Mouse (Mus musculus) heart, embryonic 12.5 days (tissue): ENCODE data around the gene Fry. TPM values are rescaled to one million over a fixed set of nuclear protein-coding genes. Genes with fewer than 3 reads are reported as not detected.

Experiments used
- ATAC-seq: fragments of 200-750 bp; cut with Nextera tagmentation; 2 replicates; pipeline ENCODE4 v1.8.0; 2017; ENCODE audit warnings: moderate TSS enrichment, moderate library complexity; ENCODE audit not compliant: insufficient number of reproducible peaks, low FRiP score
- H3K27ac ChIP-seq: fragments of 300-500 bp; sonication (generic); 2 replicates; pipeline ENCODE4 v1.5.1; 2016; ENCODE audit warnings: mild to moderate bottlenecking, moderate library complexity; ENCODE audit not compliant: poor library complexity, severe bottlenecking
- H3K27me3 ChIP-seq: fragments of 300-500 bp; sonication (generic); replicated peaks from 2 replicates; pipeline ENCODE4 v1.6.1; 2016; ENCODE audit warnings: mild to moderate bottlenecking, moderate library complexity
- H3K36me3 ChIP-seq: fragments of 300-500 bp; sonication (generic); 2 replicates; pipeline ENCODE4 v1.6.1; 2016; ENCODE audit warnings: mild to moderate bottlenecking, moderate library complexity
- H3K4me1 ChIP-seq: fragments of 300-500 bp; sonication (generic); replicated peaks from 2 replicates; pipeline ENCODE4 v1.6.1; 2016; ENCODE audit warnings: mild to moderate bottlenecking
- H3K4me2 ChIP-seq: fragments of 300-500 bp; sonication (generic); 2 replicates; pipeline ENCODE4 v1.6.1; 2016; ENCODE audit warnings: mild to moderate bottlenecking, moderate library complexity
- H3K4me3 ChIP-seq: fragments of 300-500 bp; sonication (generic); 2 replicates; pipeline ENCODE4 v1.5.1; 2016; ENCODE audit warnings: mild to moderate bottlenecking
- H3K9ac ChIP-seq: fragments of 300-500 bp; sonication (generic); 2 replicates; pipeline ENCODE4 v1.6.1; 2016; ENCODE audit warnings: mild to moderate bottlenecking, moderate library complexity
- H3K9me3 ChIP-seq: fragments of 300-500 bp; sonication (generic); replicated peaks from 2 replicates; pipeline ENCODE4 v1.6.1; 2016; ENCODE audit warnings: mild to moderate bottlenecking, moderate library complexity
- WGBS: fragments of 180-500 bp; shearing (Covaris S2); methylation state at CpG from one replicate; pipeline ENCODE4 v1.1.7; 2016; 5-methylcytosine and 5-hydroxymethylcytosine counted together
- polyA plus RNA-seq: library from polyadenylated mRNA; unstranded; fragments of >200 nt; fragmentation: Nextera tagmentation; extraction: Ambion mirVana; gene quantifications from 2 replicates; pipeline ENCODE4 v1.2.1, GENCODE M21; 2016

The Fry gene
- polyA plus RNA-seq, 1 experiment from 2014 or later: 30.6 TPM

DNA sequence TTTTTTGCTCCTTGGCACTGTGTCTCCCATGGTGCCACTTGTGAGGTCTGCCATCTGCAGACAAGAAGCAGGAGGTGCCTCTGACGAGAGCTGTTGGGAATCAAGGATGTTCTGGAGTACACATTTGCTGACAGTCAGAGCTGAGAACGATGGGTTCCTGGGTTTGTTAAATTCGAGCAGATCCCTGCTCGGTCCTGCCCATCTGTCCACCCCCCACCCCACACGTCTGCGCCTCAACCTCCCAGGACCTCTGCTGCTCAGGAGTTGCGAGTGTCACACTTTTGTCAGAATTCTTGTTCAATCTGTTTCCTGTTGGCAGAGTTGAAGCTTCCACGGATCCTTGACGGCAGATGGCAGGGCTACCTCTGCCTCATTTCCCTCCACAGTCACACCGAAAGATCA, 34.4 kb downstream of the Fry start:
- no peak for ATAC-seq
- Histone ChIP-seq H3K9ac (no peak overlapping the region), H3K4me2 (no peak overlapping the region), H3K9me3 (peaks cover 4% of the 10 kb centered on the region; the same call in 1 of the 2 replicates), H3K4me3 (no peak overlapping the region), H3K27me3 (no peaks in the 10 kb centered on the region), H3K36me3 (no peaks in the 10 kb centered on the region), H3K27ac (no peak overlapping the region), H3K4me1 (peaks cover 31% of the 10 kb centered on the region)
- WGBS: 63% methylated on average over 10 of the region's 10 CpGs

DNA sequence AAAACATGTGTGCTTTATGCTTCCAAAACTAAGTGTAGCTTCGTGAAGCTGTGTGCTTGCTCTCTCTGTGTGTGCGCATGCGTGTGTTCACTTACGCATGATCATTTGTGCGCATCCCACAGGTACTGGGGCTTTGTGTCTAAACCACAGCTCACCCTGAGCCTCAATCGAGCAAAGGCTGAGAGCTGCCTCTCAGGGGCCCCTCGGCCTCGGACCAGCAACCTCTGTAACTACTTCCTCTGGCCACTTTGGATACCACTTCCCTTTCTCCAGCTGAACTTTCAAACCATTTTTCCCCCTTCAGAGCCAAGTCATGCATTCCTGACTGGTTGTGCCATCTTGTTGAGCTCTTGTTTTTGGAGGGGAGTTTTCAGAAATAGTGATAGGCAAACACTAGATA, 36.9 kb downstream of the Fry start:
- H3K9ac ChIP-seq: no peak overlapping the region
- WGBS: 82% methylated on average over 8 of the region's 8 CpGs
- H3K27me3 ChIP-seq: no peaks in the 10 kb centered on the region
- H3K9me3 ChIP-seq: no peaks in the 10 kb centered on the region
- no peaks in the 10 kb centered on the region for H3K36me3 ChIP-seq
- no peak overlapping the region for H3K4me2 ChIP-seq
- no peak for ATAC-seq
- H3K4me3 ChIP-seq: no peak overlapping the region
- peaks cover 23% of the 10 kb centered on the region for H3K4me1 ChIP-seq
- H3K27ac ChIP-seq: no peak overlapping the region

DNA sequence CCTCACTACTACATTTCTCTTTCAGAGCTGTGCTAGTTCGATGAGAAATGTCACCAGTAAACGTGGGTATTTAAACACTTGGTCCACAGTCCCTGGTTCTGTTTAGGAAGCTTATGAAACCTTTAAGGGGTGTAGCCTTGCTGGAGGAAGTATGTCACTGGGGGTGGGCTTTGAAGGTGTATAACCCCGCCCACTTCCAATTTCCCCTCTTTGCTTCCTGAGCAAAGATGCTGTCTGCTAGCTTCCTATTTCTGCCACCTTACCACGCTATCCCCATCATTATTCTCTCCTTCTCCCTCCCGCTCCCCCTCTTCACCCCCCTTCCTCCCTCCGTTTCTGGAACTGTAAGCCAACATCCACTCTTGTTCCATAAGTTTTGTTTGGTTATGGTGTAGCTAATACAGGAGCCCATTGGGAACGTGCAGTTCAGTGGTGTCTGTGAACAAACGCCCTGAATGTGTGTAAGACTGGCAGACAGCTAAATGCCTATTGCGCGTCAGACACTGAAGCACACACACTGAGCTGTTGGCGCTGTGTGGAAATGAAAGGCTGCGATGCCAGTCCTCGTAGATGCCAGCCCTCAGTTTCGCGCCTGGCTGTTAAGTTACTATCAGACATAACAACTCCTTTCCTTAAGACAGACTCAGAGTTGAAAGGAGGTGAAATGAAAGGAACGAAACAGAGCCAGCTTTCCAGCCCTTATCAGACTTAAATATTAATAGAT, 37.8 kb downstream of the Fry start:
- 79% methylated on average over 16 of the region's 16 CpGs for WGBS
- Histone ChIP-seq H3K27ac (no peak overlapping the region), H3K4me1 (peaks cover 23% of the 10 kb centered on the region), H3K36me3 (no peaks in the 10 kb centered on the region), H3K4me3 (no peak overlapping the region), H3K9ac (no peak overlapping the region), H3K4me2 (no peak overlapping the region), H3K27me3 (no peaks in the 10 kb centered on the region), H3K9me3 (no peaks in the 10 kb centered on the region)
- no peak for ATAC-seq

DNA sequence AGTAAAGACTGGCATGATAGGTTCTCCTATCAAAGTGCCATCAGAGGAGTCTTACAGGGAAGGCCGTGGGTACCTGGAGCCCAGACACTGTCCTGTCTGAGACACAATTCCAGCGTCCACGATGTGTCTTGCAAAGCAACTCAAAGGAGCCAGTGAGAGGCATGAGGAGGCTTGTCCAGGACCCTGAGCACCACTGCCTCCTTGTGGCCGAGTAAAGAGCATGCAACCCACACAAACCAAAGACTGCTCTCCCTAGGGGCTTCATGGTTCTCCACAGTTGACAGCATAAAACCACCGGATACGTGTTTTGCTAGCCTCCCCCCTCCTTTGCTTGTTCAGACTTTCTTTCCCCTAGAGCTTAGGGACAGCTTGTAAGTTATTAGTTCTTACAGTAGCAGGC, 39.2 kb downstream of the Fry start:
- H3K9me3 ChIP-seq: no peaks in the 10 kb centered on the region
- H3K4me2 ChIP-seq: no peak overlapping the region
- no peak overlapping the region for H3K4me3 ChIP-seq
- WGBS: 30% methylated on average over 6 of the region's 6 CpGs
- H3K4me1 ChIP-seq: peaks cover 17% of the 10 kb centered on the region
- no peaks in the 10 kb centered on the region for H3K36me3 ChIP-seq
- no peak for ATAC-seq
- no peaks in the 10 kb centered on the region for H3K27me3 ChIP-seq
- no peak overlapping the region for H3K9ac ChIP-seq
- no peak overlapping the region for H3K27ac ChIP-seq

DNA sequence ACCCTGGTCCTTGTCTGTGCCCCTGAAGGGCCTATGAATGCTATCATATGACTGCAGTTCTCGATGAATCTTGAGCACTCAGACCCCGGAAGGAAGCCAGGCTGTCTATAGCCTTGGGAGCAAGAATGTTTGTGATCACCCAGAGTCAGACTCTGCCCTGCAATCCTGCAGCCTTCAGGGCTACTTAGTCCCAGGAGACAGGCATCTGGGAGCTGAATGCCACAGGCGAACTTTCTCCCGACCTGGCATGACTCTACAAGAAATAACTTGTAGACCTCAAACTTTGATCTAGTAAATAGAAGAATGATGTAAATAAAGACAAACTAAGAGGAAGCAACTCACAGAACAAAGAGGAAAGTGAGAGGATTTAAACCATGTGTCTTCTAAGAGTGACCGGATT, 40.7 kb downstream of the Fry start:
- no peak overlapping the region for H3K27ac ChIP-seq
- no peak for ATAC-seq
- no peaks in the 10 kb centered on the region for H3K9me3 ChIP-seq
- WGBS: 59% methylated on average over 5 of the region's 5 CpGs
- H3K27me3 ChIP-seq: no peaks in the 10 kb centered on the region
- no peaks in the 10 kb centered on the region for H3K36me3 ChIP-seq
- no peak overlapping the region for H3K9ac ChIP-seq
- H3K4me3 ChIP-seq: no peak overlapping the region
- peaks cover 17% of the 10 kb centered on the region for H3K4me1 ChIP-seq
- H3K4me2 ChIP-seq: no peak overlapping the region

DNA sequence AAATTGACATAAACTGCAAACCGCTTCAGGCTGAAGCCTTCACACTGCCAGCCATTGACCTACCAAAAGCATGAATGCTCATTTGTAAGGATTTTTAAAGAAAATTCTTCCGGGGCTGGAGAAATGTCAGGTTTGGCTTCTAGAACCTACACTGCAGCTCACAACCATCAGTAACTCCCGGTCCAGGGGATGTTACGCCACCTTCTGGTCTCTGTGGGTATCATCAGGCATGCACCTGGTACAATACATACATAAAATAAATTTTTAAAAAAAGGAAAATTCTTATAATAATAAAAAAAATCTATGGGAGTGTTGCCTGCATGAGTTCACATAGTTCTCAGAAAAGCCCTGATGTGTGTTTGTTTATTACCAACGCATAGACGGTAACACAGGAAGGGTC, 42.7 kb downstream of the Fry start:
- Histone ChIP-seq H3K9ac (no peak overlapping the region), H3K4me1 (peaks cover 6% of the 10 kb centered on the region), H3K4me2 (no peak overlapping the region), H3K9me3 (no peaks in the 10 kb centered on the region), H3K36me3 (no peaks in the 10 kb centered on the region), H3K27me3 (no peaks in the 10 kb centered on the region), H3K27ac (no peak overlapping the region), H3K4me3 (no peak overlapping the region)
- ATAC-seq: no peak
- WGBS: 81% methylated on average over 6 of the region's 6 CpGs

DNA sequence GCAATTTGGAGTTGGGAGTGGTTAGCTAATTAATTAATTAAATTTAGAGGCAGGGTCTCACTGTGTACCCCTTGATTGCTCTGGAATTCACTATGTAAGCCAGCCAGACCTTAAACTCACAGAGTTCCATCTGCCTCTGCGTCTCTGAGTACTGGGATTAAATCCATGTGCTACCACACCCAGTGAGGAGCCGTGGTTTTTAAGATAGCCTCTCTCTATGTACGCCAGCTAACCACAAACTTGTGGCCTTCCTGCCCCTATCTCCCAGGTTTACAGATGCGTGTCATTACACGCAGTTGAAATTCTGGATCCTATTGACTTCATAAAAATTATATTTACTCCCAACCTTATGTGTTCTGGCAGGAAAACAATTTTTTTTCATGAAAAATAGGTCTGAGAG, 43.5 kb downstream of the Fry start:
- Histone ChIP-seq H3K9ac (no peak overlapping the region), H3K27ac (no peak overlapping the region), H3K4me3 (no peak overlapping the region), H3K4me1 (no peaks in the 10 kb centered on the region), H3K4me2 (no peak overlapping the region), H3K27me3 (no peaks in the 10 kb centered on the region), H3K9me3 (no peaks in the 10 kb centered on the region), H3K36me3 (no peaks in the 10 kb centered on the region)
- WGBS: 79% methylated on average over 5 of the region's 5 CpGs
- no peak for ATAC-seq

DNA sequence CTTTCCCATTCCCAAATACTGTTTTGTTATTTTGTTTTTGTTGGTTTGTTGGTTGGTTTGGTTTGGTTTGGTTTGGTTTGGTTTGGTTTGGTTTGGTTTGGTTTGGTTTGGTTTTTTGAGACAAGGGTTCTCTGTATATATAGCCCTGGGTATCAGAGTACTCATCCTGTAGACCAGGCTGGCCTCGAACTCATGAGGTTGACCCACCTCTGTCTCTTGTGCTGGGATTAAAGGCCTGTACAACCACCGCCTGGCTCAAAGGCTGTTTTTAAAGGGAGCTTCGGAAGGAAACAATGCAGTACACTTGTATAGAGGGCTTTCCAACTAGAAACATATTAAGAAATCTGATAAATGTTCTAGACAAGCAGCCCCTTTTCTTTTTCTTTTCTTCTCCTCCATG, 46.2 kb downstream of the Fry start:
- H3K9me3 ChIP-seq: no peaks in the 10 kb centered on the region
- WGBS: 85% methylated on average over 3 of the region's 3 CpGs
- no peak for ATAC-seq
- H3K27ac ChIP-seq: no peak overlapping the region
- H3K9ac ChIP-seq: no peak overlapping the region
- no peak overlapping the region for H3K4me3 ChIP-seq
- H3K27me3 ChIP-seq: no peaks in the 10 kb centered on the region
- no peak overlapping the region for H3K4me2 ChIP-seq
- no peaks in the 10 kb centered on the region for H3K36me3 ChIP-seq
- H3K4me1 ChIP-seq: no peaks in the 10 kb centered on the region

DNA sequence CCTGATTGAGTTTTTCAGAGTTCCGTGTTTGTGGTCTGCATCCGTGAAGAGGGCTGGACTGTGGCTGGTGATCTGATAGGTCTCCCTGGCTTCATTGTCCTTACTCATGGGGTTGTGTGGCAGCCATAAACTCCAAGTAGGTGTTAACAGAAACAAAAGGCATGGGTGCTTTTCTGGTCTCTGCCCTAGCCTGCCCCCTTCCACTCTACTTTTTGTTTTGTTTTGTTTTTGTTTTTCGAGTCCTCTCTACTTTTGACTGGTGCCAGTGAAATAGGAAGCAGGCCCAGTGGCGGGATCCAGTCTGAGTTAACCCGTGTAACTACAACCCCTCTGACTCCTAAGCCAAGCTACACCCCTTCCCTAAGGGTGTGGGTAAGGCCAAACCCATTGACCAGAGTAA, 48.4 kb downstream of the Fry start:
- Histone ChIP-seq H3K4me3 (no peak overlapping the region), H3K36me3 (no peaks in the 10 kb centered on the region), H3K27ac (no peak overlapping the region), H3K27me3 (no peaks in the 10 kb centered on the region), H3K4me2 (no peak overlapping the region), H3K9ac (no peak overlapping the region), H3K4me1 (peaks cover 10% of the 10 kb centered on the region), H3K9me3 (no peaks in the 10 kb centered on the region)
- 83% methylated on average over 5 of the region's 5 CpGs for WGBS
- no peak for ATAC-seq

DNA sequence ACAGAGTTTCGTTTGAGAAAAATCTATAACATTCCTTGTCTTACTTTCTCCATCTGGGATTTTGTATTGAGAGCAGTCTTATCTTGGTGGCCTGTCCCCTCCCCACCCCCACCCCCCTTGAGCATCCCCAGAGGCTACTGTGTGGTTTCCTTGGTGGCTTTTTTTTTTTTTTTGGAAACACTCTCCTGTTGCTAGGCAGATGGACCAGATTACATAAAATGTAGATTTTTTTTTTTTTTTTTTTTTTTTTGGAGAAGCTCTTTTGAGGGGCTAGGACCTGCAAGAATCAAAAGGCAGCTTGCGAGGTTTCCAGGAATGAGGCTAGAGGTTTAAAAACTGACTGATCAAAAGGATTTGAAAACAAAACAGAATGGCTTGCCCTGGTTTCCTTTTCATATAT, 48.8 kb downstream of the Fry start:
- no peak overlapping the region for H3K27ac ChIP-seq
- no peaks in the 10 kb centered on the region for H3K36me3 ChIP-seq
- no peak overlapping the region for H3K4me2 ChIP-seq
- no peaks in the 10 kb centered on the region for H3K9me3 ChIP-seq
- no peak for ATAC-seq
- 49% methylated on average over 2 of the region's 2 CpGs for WGBS
- H3K4me3 ChIP-seq: no peak overlapping the region
- H3K27me3 ChIP-seq: no peaks in the 10 kb centered on the region
- no peak overlapping the region for H3K9ac ChIP-seq
- peaks cover 14% of the 10 kb centered on the region for H3K4me1 ChIP-seq

DNA sequence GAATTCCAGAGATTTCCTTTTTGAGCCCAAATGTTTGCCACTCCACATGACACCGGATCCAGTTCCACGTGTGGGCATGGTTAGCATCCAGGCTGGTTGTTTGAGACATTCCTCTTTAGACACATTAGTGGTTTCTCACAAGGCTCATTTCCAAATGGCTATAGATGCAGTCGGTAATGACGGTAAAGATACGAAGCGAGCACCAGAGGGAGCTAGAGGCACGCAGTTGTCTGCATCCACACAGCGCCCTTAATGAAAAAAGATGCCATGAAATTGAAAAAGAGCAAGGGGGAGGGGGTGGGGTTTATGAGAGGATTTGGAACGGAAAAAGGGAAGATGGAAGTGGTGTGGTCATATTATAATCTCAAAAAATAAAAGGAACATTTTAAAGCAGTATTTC, 50.3 kb downstream of the Fry start:
- 4% methylated on average over 9 of the region's 9 CpGs for WGBS
- no peak overlapping the region for H3K27ac ChIP-seq
- ATAC-seq: no peak

DNA sequence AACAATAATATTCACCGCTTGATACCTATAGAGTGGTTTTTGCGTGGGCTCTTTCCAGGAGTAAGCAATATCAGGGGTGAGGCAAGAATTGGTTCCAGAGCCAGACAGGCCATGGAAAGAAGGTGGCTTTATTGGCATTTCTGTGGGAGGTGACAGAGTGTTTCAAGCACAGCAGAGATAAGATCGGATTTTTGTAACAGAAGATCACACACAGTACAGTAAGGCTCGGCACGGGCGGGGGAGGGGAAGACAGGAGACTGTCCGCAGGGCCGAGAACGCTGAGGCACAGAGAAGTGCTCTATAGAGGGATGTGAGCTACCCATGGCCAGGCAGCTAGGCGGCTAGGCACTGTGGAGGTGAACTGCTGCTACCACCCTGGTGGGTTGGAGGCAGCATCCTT, 53.1 kb downstream of the Fry start:
- peak; percentile 53; the same call in 1 of the 2 replicates for ATAC-seq
- Histone ChIP-seq H3K9me3 (peaks cover 5% of the 10 kb centered on the region), H3K9ac (no peak overlapping the region), H3K36me3 (peaks cover 6% of the 10 kb centered on the region; the same call in 1 of the 2 replicates), H3K4me1 (peaks cover 14% of the 10 kb centered on the region), H3K4me3 (no peak overlapping the region), H3K27me3 (no peaks in the 10 kb centered on the region), H3K4me2 (peak overlapping the region; percentile 29), H3K27ac (no peak overlapping the region)
- 31% methylated on average over 10 of the region's 10 CpGs for WGBS

More for the DNA sequence above, 50.3 kb downstream of the Fry start:
- peaks cover 14% of the 10 kb centered on the region for H3K4me1 ChIP-seq
- no peak overlapping the region for H3K4me3 ChIP-seq
- no peak overlapping the region for H3K4me2 ChIP-seq
- H3K36me3 ChIP-seq: no peaks in the 10 kb centered on the region
- H3K9me3 ChIP-seq: no peaks in the 10 kb centered on the region
- no peak overlapping the region for H3K9ac ChIP-seq
- H3K27me3 ChIP-seq: no peaks in the 10 kb centered on the region
